Mouse (Mus musculus): ENCODE data around the gene Defb15. TPM values are rescaled to one million over a fixed set of nuclear protein-coding genes. Genes with fewer than 3 reads are reported as not detected.

The Defb15 gene
- total and polyA plus RNA-seq, 3 experiments: not detected

DNA sequence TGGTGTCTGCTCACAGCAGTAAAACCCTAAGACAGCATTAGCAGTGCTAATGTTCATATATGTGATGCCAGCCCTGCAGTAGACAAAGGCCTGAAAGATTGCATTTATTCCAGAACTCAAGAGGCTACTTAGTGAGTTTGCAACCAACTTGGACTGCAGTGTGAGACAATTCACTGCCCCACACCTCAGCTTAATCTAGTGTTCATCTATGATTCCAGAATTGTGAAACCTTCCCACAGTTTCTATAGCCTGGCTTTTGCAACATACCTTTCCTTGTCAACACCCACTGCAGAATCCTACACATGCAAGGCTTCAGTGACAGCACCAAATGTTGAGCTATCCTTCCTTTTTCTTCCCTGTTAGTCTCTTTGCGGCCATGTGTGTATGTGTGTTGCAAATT is 34.1 kb upstream of the Defb15 start:
- Histone ChIP-seq H3K9ac (ENCODE audit: control insufficient read depth, low read depth, low read length, poor library complexity, severe bottlenecking) (no peak overlapping the region), H3K4me3 (ENCODE audit: control insufficient read depth in 1 of 2, insufficient read depth in 1 of 2, low read depth in 2 of 2, low read length in 2 of 2) (no peak overlapping the region), H3K4me1 (ENCODE audit: control insufficient read depth in 1 of 2, insufficient read depth in 2 of 2, low read length in 2 of 2) (no peaks in the 10 kb centered on the region), H3K36me3 (ENCODE audit: control insufficient read depth in 1 of 2, insufficient read depth in 2 of 2, low read length in 2 of 2) (no peaks in the 10 kb centered on the region), H3K79me2 (ENCODE audit: control insufficient read depth, insufficient read depth, low read length, poor library complexity) (no peaks in the 10 kb centered on the region), H3K27ac (ENCODE audit: control insufficient read depth, low read depth, low read length) (no peak overlapping the region), H3K27me3 (ENCODE audit: control insufficient read depth in 1 of 2, insufficient read depth in 2 of 2, low read length in 2 of 2) (no peaks in the 10 kb centered on the region), H3K9me3 (replicated peaks; ENCODE audit: insufficient read depth, low read length) (no peaks in the 10 kb centered on the region)
- DNase-seq (ENCODE audit: low read depth, low spot score): no peak
- no peak for TF ChIP-seq CHD1 (IDR thresholded peaks at IDR 0.05; ENCODE audit: low read depth, low read length)
- TF ChIP-seq POLR2AphosphoS2 (IDR thresholded peaks at IDR 0.05; ENCODE audit: low read length): no peak
- no peak for TF ChIP-seq ZKSCAN1 (IDR thresholded peaks at IDR 0.05; ENCODE audit: low read depth, low read length)
- TF ChIP-seq JUND (IDR thresholded peaks at IDR 0.05; ENCODE audit: low read depth, low read length): no peak
- no peak for TF ChIP-seq SIN3A (IDR thresholded peaks at IDR 0.05; ENCODE audit: low read length)
- no peak for TF ChIP-seq CHD2 (IDR thresholded peaks at IDR 0.05; ENCODE audit: low read length)
- TF ChIP-seq CTCF (IDR thresholded peaks at IDR 0.05 in 2 of 3, conservative IDR thresholded peaks at IDR 0.05 in 1 of 3; ENCODE audit: control insufficient read depth in 1 of 3, insufficient read depth in 1 of 3, low read depth in 2 of 3, low read length in 3 of 3, poor library complexity in 1 of 3, severe bottlenecking in 1 of 3): no peak
- TF ChIP-seq ZC3H11A (IDR thresholded peaks at IDR 0.05; ENCODE audit: low read depth, low read length): no peak
- no peak for TF ChIP-seq RAD21 (IDR thresholded peaks at IDR 0.05; ENCODE audit: low read depth, low read length)
- no peak for TF ChIP-seq ELF1 (IDR thresholded peaks at IDR 0.05; ENCODE audit: low read depth, low read length)
- TF ChIP-seq KAT2A (conservative IDR thresholded peaks at IDR 0.05; ENCODE audit: low read depth, low read length): no peak

DNA sequence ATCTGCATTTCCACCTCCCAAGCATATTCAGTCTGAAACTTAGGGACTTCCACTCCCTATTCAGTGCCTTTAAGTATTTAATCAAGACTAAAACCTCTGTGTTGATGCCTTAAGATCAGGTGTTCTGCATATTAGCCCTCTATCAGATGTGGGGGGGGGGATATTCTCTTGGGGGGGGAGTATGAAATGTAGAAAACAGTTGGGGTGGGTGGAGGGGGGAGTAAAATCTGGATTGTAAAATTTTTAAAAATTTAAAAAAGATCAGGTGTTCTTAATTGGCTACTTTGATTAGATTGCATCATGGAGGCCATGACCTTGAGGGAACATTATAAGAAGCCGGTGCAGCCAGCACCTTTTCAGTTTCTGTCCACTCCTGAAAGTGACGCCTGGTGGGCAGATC is 25.9 kb upstream of the Defb15 start, which contains the start of gene Fam90a1a:
TSS of gene Fam90a1a (plus strand) at position 301 of the 400 bp plus-strand sequence.
- TF ChIP-seq MAFK (IDR thresholded peaks at IDR 0.05; ENCODE audit: borderline replicate concordance, low read depth, low read length): no peak
- TF ChIP-seq RAD21 (IDR thresholded peaks at IDR 0.05; ENCODE audit: low read depth, low read length): no peak
- no peak for TF ChIP-seq MYB (IDR thresholded peaks at IDR 0.05; ENCODE audit: low read depth, low read length)
- TF ChIP-seq SIN3A (IDR thresholded peaks at IDR 0.05; ENCODE audit: low read length): no peak
- H3K9ac ChIP-seq (ENCODE audit: control insufficient read depth, low read depth, low read length, poor library complexity, severe bottlenecking): no peak within 1 kb of the TSS
- no peaks in the 10 kb centered on the region for H3K4me1 ChIP-seq (ENCODE audit: control insufficient read depth in 1 of 2, insufficient read depth in 2 of 2, low read length in 2 of 2)
- H3K27ac ChIP-seq (ENCODE audit: control insufficient read depth, low read depth, low read length): no peak within 1 kb of the TSS
- DNase-seq (ENCODE audit: low read depth, low spot score): no peak
- no peak within 1 kb of the TSS for H3K4me3 ChIP-seq (ENCODE audit: control insufficient read depth in 1 of 2, insufficient read depth in 1 of 2, low read depth in 2 of 2, low read length in 2 of 2)
- no peaks in the 10 kb centered on the region for H3K9me3 ChIP-seq (replicated peaks; ENCODE audit: insufficient read depth, low read length)
- no peaks in the 10 kb centered on the region for H3K36me3 ChIP-seq (ENCODE audit: control insufficient read depth in 1 of 2, insufficient read depth in 2 of 2, low read length in 2 of 2)
- H3K27me3 ChIP-seq (ENCODE audit: control insufficient read depth in 1 of 2, insufficient read depth in 2 of 2, low read length in 2 of 2): no peaks in the 10 kb centered on the region
- no peaks in the 10 kb centered on the region for H3K79me2 ChIP-seq (ENCODE audit: control insufficient read depth, insufficient read depth, low read length, poor library complexity)

DNA sequence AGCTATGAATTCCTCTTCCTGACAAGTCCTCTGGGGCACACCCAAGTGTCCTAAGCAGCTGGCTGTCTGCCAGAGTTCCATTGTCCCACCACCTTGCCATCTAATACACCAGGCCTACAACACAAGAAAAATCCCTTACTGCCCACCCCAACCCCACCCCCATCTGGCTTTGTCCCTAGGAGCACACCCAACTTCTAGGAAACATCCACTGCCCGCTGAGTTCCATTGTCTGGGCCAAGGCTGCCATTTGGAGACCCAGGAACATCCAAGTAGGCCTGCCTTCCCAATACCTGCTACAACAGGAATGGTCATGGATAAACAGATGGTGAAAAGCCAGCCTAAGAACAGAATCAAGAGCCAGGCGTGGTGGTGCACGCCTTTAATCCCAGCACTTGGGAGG is 23.8 kb upstream of the Defb15 start:
- H3K27ac ChIP-seq (ENCODE audit: control insufficient read depth, low read depth, low read length): no peak overlapping the region
- no peak for DNase-seq (ENCODE audit: low read depth, low spot score)
- TF ChIP-seq JUND (IDR thresholded peaks at IDR 0.05; ENCODE audit: low read depth, low read length) (no peak), NELFE (IDR thresholded peaks at IDR 0.05; ENCODE audit: low read depth, low read length) (no peak), UBTF (IDR thresholded peaks at IDR 0.05; ENCODE audit: borderline replicate concordance, insufficient read depth, low read depth, low read length) (no peak), GABPA (IDR thresholded peaks at IDR 0.05; ENCODE audit: low read depth, low read length) (no peak), POLR2AphosphoS5 (IDR thresholded peaks at IDR 0.05; ENCODE audit: borderline replicate concordance, low read depth, low read length) (no peak), MEF2A (IDR thresholded peaks at IDR 0.05; ENCODE audit: extremely low read depth, insufficient replicate concordance, low read depth, low read length, poor library complexity, severe bottlenecking) (no peak), GATA1 (IDR thresholded peaks at IDR 0.05; ENCODE audit: low read depth, low read length) (no peak), BHLHE40 (IDR thresholded peaks at IDR 0.05; ENCODE audit: borderline replicate concordance, low read depth, low read length) (no peak), ZKSCAN1 (IDR thresholded peaks at IDR 0.05; ENCODE audit: low read depth, low read length) (no peak), TAL1 (IDR thresholded peaks at IDR 0.05; ENCODE audit: low read length) (no peak)
- no peaks in the 10 kb centered on the region for H3K36me3 ChIP-seq (ENCODE audit: control insufficient read depth in 1 of 2, insufficient read depth in 2 of 2, low read length in 2 of 2)
- H3K9ac ChIP-seq (ENCODE audit: control insufficient read depth, low read depth, low read length, poor library complexity, severe bottlenecking): no peak overlapping the region
- no peaks in the 10 kb centered on the region for H3K4me1 ChIP-seq (ENCODE audit: control insufficient read depth in 1 of 2, insufficient read depth in 2 of 2, low read length in 2 of 2)
- H3K9me3 ChIP-seq (replicated peaks; ENCODE audit: insufficient read depth, low read length): no peaks in the 10 kb centered on the region
- H3K79me2 ChIP-seq (ENCODE audit: control insufficient read depth, insufficient read depth, low read length, poor library complexity): no peaks in the 10 kb centered on the region
- H3K27me3 ChIP-seq (ENCODE audit: control insufficient read depth in 1 of 2, insufficient read depth in 2 of 2, low read length in 2 of 2): no peaks in the 10 kb centered on the region
- H3K4me3 ChIP-seq (ENCODE audit: control insufficient read depth in 1 of 2, insufficient read depth in 1 of 2, low read depth in 2 of 2, low read length in 2 of 2): no peak overlapping the region
